Mouse (Mus musculus) bone marrow, adult 2 months (tissue): ENCODE measurements around the gene Cdc42bpg. TPM values are rescaled to one million over a fixed set of nuclear protein-coding genes. Genes with fewer than 3 reads are reported as not detected.
A peak's percentile ranks its signal among the peaks of the same experiment; 100 is the strongest.

Experiments
- H3K27ac ChIP-seq: fragments of 200-500 bp; 2 replicates; pipeline ENCODE4 v1.5.1; 2012; ENCODE audit warnings: low read depth, mild to moderate bottlenecking, control low read depth, inconsistent platforms, low read length; ENCODE audit not compliant: control insufficient read depth, poor library complexity, insufficient read depth
- H3K4me1 ChIP-seq: fragments of 200-500 bp; 2 replicates; pipeline ENCODE4 v1.6.1; 2011; ENCODE audit warnings: low read length; ENCODE audit not compliant: control insufficient read depth, insufficient read depth
- H3K4me3 ChIP-seq: fragments of 200-500 bp; replicated peaks from 2 replicates; pipeline ENCODE3; 2011; ENCODE audit warnings: mild to moderate bottlenecking, low read depth, low read length, control low read depth; ENCODE audit not compliant: control insufficient read depth
- CTCF ChIP-seq: fragments of 200-500 bp; IDR thresholded peaks from 2 replicates; pipeline ENCODE4 v1.5.1; 2011; ENCODE audit warnings: low read length, control low read depth; ENCODE audit not compliant: control insufficient read depth, insufficient read depth
- POLR2A ChIP-seq: fragments of 200-500 bp; IDR thresholded peaks from 2 replicates; pipeline ENCODE4 v1.6.1; 2011; ENCODE audit warnings: low read depth, mild to moderate bottlenecking, control low read depth, low read length, borderline replicate concordance; ENCODE audit not compliant: control insufficient read depth
- WGBS: fragments of 180-500 bp; shearing (Covaris S2); methylation state at CpG from one replicate; pipeline ENCODE4 v1.1.7; 2018; 5-methylcytosine and 5-hydroxymethylcytosine counted together
- polyA plus RNA-seq: library from polyadenylated mRNA; stranded (reverse); fragments of >200 nt; gene quantifications from 2 replicates; pipeline ENCODE4 v1.2.4, GENCODE M21; 2011; ENCODE audit warnings: low replicate concordance; ENCODE audit not compliant: missing spikeins, insufficient read depth, insufficient read length

Cdc42bpg gene
- polyA plus RNA-seq, 1 experiment: 13.6 TPM

DNA sequence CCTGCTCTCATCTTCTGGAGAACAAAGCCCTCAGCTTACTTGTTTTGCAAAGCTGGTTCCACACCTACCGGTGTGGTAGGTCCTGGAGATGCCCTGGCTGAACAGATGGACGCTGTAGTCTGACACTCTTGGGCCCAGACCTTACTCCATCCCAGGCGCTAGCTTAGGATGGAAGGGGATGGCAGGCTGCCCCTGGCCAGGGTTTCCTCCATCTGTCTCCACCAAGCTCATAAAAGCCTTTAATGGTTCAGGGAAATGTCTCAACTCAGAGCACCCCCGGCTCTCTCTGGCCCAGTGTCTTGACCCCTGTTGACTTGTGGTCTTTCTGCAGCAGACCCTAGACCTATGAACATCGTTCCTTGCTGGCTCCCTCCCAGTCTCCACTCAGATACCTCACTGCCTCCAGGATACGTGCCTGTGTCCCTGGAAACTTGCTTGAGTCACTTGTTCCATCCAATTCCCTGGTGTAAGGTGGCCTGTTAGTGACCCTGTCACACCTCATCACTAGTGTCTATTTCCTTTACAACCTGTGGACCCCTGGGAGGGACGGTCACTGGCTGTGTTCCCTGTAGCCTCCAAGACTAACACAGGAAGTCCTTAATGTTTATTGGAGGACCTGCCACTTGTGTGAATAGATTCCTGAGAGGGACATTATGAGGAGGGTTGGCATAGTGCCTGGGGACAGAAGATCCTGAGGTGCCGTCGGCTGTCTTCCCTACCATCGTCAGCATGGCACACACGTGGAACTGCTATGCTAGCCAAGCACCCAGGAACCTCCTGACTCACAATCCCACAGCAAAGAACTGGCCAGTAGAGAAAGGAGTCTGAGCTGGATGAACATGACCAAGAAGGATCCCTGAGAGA, 38.7 kb upstream of the Cdc42bpg start:
- 0 out of 2 replicates have a peak, but pooled peaks have one; percentile 10 for TF ChIP-seq CTCF
- TF ChIP-seq POLR2A: no peak
- H3K27ac ChIP-seq: no peak overlapping the region
- H3K4me3 ChIP-seq: no peak overlapping the region
- 60% methylated on average over 11 of the region's 11 CpGs for WGBS
- H3K4me1 ChIP-seq: peaks cover 2% of the 10 kb centered on the region; the same call in 1 of the 2 replicates

DNA sequence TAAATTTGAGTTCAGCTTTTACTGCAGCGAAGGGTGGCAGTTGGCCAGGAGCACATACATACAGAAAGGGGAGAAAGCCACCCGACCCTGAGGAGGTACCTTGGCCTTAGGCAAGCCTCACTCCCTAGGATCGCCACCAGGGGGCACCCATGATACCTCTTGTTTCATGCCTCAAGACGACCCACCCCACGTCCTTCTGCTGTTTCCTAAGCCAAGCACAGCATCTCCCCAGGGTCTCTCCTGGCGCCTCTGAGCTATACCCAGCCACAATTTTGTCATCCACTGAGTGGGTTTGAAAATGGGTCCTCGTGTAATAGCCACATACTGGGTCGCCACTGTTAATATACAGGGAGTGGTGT, 38.1 kb upstream of the Cdc42bpg start:
- Histone ChIP-seq H3K4me1 (peaks cover 2% of the 10 kb centered on the region; the same call in 1 of the 2 replicates), H3K4me3 (no peak overlapping the region), H3K27ac (peak overlapping the region; percentile 77; the same call in 1 of the 2 replicates)
- TF ChIP-seq CTCF (peak; percentile 93), POLR2A (no peak)
- 8% methylated on average over 8 of the region's 8 CpGs for WGBS

DNA sequence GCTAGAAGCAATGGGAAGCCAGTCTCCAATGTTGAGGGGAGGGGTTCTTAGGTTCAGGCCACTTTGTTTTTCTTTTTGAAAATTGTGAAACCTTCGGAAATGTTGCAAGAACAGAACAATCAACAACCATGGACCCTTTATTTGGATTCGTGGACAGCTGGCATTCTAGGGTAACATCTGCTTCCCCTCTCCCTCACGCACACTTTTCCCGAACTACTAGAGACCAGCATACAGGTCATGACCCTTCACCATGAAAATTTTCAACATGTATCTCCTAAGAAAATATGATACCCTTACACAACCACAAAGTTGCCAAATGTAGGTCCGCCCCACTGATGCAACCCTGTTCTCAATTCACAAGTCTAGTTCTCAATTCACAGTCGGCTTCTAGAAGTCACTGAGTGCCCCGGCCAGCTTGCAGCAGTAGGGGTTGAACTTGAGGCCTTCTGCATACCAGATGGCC, 37.6 kb upstream of the Cdc42bpg start:
- Histone ChIP-seq H3K4me3 (no peak overlapping the region), H3K27ac (peak overlapping the region; percentile 77; the same call in 1 of the 2 replicates), H3K4me1 (peaks cover 4% of the 10 kb centered on the region; the same call in 1 of the 2 replicates)
- TF ChIP-seq POLR2A: no peak
- WGBS: 45% methylated on average over 7 of the region's 7 CpGs

DNA sequence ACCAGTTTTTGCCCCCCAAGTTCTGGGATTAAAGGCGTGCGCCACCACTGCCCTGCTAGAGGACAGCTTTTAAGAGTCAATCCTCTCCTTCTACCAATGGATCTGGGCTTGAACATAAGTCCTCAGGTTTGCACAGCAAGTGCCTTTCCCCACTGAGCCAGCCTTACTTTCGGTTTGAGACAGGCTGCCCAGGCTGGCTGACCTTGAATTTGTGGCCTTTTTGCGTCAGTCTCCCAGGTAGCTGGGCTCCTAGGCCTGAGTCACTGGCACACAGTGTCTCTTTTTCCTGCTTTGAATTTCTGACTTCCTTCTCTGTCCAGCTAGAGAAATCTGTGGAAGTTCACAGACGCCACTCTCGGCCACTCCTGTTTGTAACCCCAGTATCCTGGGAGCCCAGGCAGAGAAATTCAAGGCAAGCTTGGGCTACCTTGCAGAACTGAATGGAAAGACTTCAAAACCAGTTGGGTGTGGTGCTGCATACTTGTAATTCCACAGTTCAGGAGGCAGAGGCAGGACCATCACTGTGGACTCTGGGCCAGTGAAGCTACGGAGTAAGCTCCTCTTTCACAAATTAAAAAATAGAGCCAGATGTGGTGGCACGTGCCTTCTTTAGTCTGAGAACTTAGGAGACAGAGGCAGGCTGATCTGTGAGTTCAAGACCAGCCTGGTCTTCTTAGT, 36.3 kb upstream of the Cdc42bpg start:
- H3K4me1 ChIP-seq: peaks cover 4% of the 10 kb centered on the region; the same call in 1 of the 2 replicates
- no peak overlapping the region for H3K4me3 ChIP-seq
- WGBS: 68% methylated on average over 8 of the region's 8 CpGs
- no peak for TF ChIP-seq POLR2A
- no peak for TF ChIP-seq CTCF
- H3K27ac ChIP-seq: peak overlapping the region; percentile 77

DNA sequence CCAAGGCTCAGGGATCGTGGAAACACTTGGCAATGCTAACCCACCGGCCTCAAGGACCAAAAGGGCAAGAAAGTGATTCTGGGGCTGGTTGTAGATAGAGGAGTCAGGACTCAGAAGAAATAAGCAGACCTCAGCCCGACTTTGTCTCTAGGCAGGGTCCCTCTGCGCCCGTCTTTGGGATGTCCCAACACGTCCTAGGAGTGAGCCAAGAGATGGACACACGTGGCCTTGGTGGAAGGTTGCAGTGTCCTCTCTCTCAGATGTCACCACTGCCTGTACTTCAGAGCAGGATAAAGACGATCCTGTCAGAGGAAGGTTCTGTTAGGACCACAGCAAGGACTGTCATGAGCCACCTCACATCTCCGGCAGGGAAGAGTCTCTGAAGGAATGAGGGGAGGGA, 35.6 kb upstream of the Cdc42bpg start:
- H3K4me3 ChIP-seq: no peak overlapping the region
- peak overlapping the region; percentile 77 for H3K27ac ChIP-seq
- 57% methylated on average over 9 of the region's 9 CpGs for WGBS
- peaks cover 7% of the 10 kb centered on the region; the same call in 1 of the 2 replicates for H3K4me1 ChIP-seq
- TF ChIP-seq CTCF (no peak), POLR2A (no peak)

DNA sequence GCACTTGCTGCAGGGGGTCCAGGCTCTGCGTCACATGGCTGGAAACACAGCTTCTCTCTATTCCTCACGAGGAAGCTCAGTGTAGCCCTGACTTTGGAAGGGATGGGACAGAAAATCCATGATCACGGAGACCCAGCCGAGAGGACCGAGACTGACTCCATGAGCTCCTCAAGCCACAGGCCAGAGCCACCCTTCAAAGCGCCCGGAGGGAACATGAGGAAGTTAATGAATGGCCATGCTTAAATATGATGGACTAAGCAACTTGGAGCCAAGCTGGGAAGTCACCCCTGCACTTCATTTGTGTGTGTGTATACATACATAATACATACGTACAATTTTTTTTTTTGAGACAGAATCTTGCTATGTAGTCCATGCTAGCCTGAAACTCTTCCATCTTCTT, 35.0 kb upstream of the Cdc42bpg start:
- peak overlapping the region; percentile 77; the same call in 1 of the 2 replicates for H3K27ac ChIP-seq
- WGBS: 77% methylated on average over 8 of the region's 8 CpGs
- TF ChIP-seq POLR2A (no peak), CTCF (no peak)
- H3K4me3 ChIP-seq: no peak overlapping the region
- H3K4me1 ChIP-seq: peaks cover 8% of the 10 kb centered on the region; the same call in 1 of the 2 replicates

DNA sequence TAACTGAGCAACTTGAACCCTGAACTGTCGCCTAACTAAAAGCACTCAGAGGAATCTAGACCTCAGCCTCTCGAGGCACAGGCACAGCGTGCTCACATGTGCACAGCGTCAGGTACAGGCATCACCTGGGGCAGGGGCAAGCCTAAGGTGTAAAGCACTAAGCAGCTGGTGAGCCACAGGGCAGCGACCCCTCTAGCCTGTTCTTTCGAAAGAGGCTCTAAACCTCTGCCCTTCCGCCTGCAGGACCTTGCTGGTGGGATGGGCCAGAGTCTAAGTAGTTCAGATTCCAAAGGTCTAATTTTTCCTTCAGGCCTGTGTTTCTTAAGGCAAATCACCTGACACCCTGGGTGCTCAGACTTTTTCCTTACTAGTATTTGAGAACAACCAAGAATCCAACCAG, 34.2 kb upstream of the Cdc42bpg start:
- WGBS: 79% methylated on average over 7 of the region's 7 CpGs
- Histone ChIP-seq H3K4me3 (no peak overlapping the region), H3K4me1 (peaks cover 8% of the 10 kb centered on the region; the same call in 1 of the 2 replicates), H3K27ac (no peak overlapping the region)
- TF ChIP-seq CTCF (no peak), POLR2A (no peak)

DNA sequence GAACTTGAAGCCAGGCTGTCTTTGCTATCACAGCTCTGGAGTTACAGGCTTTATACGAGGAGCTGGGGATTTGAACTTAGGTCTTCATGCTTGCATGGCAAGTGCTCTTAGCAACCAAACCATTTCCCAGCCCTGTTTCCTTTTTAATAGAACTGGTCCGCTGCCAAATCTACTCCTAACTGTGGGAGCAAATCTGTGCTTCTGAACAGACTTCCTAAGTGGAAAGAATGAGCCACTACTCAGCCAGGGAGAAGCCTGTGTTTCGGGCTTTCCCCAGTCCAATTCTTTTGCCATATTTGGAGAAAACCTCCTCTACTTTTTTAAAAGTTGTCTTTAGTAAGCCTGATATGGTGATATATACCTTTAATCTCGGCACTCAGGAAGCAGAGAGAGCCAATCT, 33.5 kb upstream of the Cdc42bpg start:
- no peak overlapping the region for H3K4me3 ChIP-seq
- peaks cover 8% of the 10 kb centered on the region; the same call in 1 of the 2 replicates for H3K4me1 ChIP-seq
- 79% methylated on average over 4 of the region's 4 CpGs for WGBS
- H3K27ac ChIP-seq: no peak overlapping the region
- TF ChIP-seq POLR2A: no peak
- no peak for TF ChIP-seq CTCF
